Mouse (Mus musculus) layer of hippocampus, adult 2 months (tissue): ENCODE measurements around the gene Nr1d1. TPM values are rescaled to one million over a fixed set of nuclear protein-coding genes. Genes with fewer than 3 reads are reported as not detected.
A peak's percentile ranks its signal among the peaks of the same experiment; 100 is the strongest.

Experiments used
- DNase-seq, 2 experiments: peaks; one replicate each; pipeline ENCODE4 v3.0.0; 2022; ENCODE audit warnings: low spot score in 2 of 2
- H3K27ac ChIP-seq: fragments of 200-600 bp; 2 replicates; pipeline ENCODE4 v1.8.1; 2022
- H3K4me3 ChIP-seq: fragments of 200-600 bp; 2 replicates; pipeline ENCODE4 v1.8.1; 2022; ENCODE audit warnings: mild to moderate bottlenecking
- CTCF ChIP-seq: fragments of 200-600 bp; conservative IDR thresholded peaks from 2 replicates; pipeline ENCODE4 v1.8.1; 2022; ENCODE audit warnings: antibody characterized with exemption, mild to moderate bottlenecking, moderate library complexity
- total RNA-seq, 2 experiments: library from RNA; stranded (reverse); gene quantifications; 2 replicates each; pipeline ENCODE4 v1.2.3; 2021

Nr1d1 gene
- total RNA-seq, 2 experiments from 2014 or later, result 93.2 to 94.0 TPM

DNA sequence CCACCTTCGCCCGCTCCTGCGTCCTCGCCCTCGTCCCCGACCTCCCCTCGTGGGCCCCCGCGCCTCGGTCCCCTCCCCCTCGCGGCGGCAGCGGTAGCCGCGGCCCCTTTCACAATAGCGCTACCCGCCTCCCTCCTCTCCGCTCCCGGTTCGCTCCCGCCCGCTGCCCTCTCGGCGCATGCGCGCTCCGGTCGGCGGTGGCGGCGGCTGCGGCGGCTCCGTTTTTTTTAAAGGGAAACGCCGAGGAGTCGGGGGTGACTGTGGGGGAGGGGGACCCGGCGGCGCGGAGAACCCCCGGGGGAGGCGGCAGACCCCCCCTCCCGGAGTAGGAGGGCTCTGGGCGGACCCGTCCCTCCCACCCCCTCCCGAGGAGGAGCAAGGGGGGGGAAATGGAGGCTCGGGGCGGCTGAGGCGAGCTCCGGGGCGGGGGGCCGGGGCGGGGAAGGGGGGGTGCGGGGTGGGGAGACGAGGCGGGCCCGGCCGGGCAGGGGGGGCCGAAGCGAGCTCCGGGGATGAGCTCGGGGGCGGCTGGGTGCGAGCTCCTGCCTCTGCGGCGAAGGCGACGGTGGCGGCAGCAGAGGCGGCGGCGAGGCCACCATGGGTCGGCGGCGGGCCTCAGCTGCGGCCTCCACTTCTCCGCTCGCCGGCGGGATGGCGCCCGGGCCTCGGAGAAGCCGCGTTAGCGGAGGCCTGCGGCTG lies 20.0 kb upstream of the Nr1d1 start, which contains the start of gene Msl1:
TSS of gene Msl1 (plus strand) at position 502 of the 699 bp plus-strand sequence.
- TF ChIP-seq CTCF, result no peak
- H3K4me3 ChIP-seq, result peak within 1 kb of the TSS; percentile 99
- DNase-seq, result peak; percentile 82 to 89
- H3K27ac ChIP-seq, result peak within 1 kb of the TSS; percentile 99

DNA sequence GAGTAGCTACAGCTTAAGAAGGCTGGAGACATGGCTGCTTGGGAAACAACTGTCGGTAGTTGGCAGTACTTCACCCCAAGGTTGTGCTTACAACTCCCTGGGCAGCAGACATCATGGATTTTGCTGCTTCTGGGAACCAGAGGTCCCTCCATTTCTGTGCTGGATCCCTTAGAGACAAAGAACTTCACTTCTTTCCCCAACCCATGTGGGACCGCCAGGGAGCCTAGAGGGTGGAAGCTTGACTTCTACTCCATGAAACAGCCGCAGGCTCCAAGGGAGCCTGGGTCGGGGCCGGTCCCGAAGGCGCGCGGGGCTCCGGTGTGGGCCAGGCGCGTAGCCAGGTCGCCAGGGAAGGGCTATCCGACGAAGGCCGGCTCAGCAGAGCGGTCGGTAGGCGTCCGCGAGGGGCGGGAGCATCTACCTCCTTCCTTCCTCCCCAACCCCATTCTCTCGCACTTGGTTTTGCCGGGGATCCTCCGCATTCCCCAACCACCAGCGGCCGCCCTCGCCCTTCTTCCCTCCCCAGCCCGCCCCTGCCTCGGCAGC lies 19.4 kb upstream of the Nr1d1 start:
- DNase-seq, result no peak
- Histone ChIP-seq H3K4me3 (peak overlapping the region; percentile 99), H3K27ac (peak overlapping the region; percentile 99)
- peak; percentile 69 for TF ChIP-seq CTCF

DNA sequence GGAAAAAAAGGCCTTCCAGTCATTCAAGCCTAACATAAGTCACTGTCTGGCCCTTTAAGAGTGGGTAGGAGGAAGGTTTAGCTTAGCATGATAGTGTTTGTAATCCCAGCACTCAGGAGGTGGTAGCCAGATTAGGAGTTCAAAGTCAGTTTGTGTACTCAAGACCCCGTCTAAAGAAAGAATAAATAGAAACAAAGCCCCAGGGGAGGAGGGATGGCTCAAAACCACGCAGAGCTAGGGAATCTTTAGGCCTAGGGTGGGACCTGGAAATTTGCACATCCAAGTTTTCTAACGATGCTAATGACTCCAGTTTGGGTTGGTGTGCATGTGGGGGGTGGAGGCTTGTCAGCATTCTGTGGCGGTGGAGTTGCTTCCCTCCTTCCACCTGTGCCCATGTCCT lies 16.9 kb upstream of the Nr1d1 start:
- H3K4me3 ChIP-seq, result no peak overlapping the region
- TF ChIP-seq CTCF, result no peak

DNA sequence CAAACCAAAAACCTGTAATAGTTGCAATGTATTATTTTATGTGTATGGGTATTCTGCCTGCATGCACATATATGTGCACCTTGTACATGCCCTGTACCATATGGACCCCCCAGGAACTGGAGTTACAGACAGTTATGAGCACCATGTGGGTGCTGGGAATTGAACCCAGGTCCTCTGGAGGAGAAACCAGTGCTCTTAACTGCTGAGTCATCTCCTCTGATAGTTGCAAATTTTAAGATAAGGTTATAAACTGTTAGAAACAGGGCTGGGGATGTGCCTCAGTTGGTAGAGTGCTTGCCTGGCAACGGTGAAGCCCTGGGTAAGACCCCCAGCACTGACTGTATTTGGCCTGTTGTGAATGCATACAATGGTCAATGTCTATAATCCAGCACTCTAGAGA lies 16.3 kb upstream of the Nr1d1 start:
- TF ChIP-seq CTCF, result no peak

More for the DNA sequence above, 16.9 kb upstream of the Nr1d1 start:
- peak overlapping the region; percentile 7; the same call in 1 of the 2 replicates for H3K27ac ChIP-seq
- DNase-seq, result no peak

DNA sequence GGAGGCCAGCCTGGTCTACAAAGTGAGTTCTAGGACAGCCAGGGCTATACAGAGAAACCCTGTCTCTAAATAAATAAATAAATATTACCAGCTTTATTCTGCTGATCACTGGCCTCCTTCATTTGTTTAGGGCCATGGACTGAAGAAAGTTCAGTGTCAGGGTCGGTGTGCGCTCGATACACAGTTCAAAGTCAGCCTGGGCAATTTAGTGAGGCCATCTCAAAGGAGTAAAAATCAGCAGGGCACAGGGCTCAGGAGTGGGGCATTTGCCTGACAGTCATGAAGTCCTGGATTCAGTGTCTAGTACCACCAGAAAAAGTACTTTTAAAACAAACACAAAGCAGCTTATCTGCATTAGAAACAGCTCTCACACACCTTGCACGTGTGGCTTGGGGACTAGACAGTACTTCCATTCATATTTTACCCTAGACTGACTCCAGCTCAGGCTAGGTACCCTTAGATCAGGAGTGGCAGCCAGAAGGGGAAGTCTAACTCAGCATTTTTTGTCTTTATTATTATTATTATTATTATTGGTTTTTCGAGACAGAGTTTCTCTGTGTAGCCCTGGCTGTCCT lies 15.6 kb upstream of the Nr1d1 start:
- H3K4me3 ChIP-seq, result no peak overlapping the region
- no peak overlapping the region for H3K27ac ChIP-seq
- no peak for DNase-seq
- no peak for TF ChIP-seq CTCF

More for the DNA sequence above, 16.3 kb upstream of the Nr1d1 start:
- no peak for DNase-seq
- H3K27ac ChIP-seq, result no peak overlapping the region
- H3K4me3 ChIP-seq, result no peak overlapping the region

DNA sequence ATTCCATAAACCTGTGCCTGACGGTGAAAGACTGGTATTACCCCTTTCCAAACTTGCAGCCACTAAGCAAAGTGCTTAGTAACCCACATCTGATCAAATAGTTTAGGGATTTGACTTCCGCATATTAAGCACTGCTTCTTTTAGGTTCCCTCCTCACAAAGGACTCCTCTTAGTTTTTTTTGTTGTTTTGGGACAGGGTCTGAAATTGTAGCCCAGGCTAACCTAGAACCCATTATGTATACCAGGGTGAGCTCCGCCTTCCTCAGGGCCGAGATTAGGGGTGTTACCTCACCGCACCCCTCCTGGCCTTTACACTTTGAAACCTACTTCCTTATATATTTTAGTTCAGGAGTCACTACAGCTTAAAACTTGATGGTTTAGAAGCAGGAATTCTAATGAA lies 14.7 kb upstream of the Nr1d1 start:
- Histone ChIP-seq H3K27ac (no peak overlapping the region; the same call in 1 of the 2 replicates), H3K4me3 (peak overlapping the region; percentile 57; the same call in 1 of the 2 replicates)
- DNase-seq, result no peak
- 0 out of 2 replicates have a peak, but pooled peaks have one; percentile 16 for TF ChIP-seq CTCF

DNA sequence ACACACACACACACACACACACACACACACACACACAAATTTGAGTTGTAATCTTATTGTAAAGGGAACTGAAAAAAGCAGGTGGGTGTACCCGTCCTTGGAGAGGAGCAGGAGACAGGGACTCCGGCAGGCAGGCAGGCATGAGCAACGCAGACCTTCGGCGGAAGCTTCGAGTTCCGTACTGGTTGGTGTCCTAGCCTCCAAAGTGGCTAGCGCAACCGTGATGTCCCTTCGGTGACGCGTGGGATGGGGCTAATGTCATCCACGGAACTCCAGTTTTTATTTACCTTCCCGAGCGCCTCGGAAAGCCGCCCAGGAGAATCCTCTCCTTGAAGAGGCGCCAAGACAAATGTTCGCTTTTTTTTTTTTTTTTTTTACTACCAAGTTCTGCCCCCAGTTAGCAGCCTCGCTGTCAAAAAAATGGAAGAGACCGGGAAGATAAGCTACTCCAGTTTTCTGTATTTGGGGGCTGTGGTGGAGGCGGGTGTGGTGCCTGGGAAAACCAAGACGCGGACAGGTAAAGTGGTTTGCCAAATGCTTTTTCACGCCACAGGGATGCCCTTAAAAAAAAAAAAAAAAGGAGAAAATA lies 14.2 kb upstream of the Nr1d1 start:
- TF ChIP-seq CTCF, result no peak
- Histone ChIP-seq H3K27ac (peak overlapping the region; percentile 53; the same call in 1 of the 2 replicates), H3K4me3 (peak overlapping the region; percentile 57)
- no peak for DNase-seq

DNA sequence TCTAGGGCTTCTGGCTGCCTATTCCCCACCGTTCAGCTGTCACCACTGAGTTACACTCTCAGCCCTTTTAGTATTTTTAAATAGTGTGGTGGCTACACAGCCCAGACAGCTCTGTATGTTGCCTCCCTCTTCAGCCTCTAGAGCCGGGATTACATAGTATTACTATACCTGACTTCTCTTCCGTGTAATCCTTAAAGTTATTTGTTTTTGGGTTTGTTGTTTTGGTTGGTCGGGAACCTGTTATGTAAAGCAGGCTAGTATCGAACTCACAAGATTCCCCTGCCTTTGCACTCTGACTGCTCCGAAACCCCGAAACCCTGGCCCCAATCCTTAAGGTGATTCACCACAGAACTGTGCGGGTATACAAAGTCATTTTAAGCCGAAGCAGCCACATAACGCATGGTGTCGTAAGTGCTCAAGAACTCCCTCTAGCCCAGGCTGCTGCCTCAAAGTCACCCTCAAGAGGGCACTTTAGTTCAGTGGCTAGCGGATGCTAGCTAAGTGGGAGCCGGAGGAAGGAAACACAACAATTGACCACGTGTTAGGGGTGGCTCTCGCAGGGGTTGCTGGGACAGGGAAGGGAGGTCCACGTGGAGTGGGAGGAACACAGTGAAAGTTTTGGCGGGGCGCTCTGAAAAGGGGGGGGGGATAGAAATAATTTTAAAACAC lies 13.6 kb upstream of the Nr1d1 start:
- peak; percentile 83 to 91 for DNase-seq

DNA sequence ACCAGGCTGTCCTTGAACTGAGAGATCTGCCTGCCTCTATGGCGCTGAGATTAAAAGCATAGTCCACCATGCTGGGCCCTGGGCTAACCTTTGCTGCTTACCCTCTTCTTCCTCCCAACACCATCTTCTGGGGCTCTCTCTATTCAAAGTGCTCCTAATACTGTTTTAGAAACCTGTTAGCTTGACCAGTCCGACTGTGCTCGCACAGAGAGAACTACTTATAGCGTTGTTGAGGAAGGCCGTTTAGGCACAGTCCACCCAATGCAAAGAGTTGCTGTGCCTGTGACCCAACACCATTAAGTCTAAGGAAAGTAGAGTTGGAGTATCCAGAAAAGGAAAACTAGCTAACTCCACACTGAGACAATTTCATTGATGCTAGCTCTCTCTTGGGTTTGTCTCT lies 13.0 kb upstream of the Nr1d1 start:
- Histone ChIP-seq H3K27ac (peak overlapping the region; percentile 85), H3K4me3 (no peak overlapping the region)
- TF ChIP-seq CTCF, result no peak
- DNase-seq, result no peak

More for the DNA sequence above, 13.6 kb upstream of the Nr1d1 start:
- H3K27ac ChIP-seq, result peak overlapping the region; percentile 85
- peak overlapping the region; percentile 57 for H3K4me3 ChIP-seq
- TF ChIP-seq CTCF, result peak; percentile 79

DNA sequence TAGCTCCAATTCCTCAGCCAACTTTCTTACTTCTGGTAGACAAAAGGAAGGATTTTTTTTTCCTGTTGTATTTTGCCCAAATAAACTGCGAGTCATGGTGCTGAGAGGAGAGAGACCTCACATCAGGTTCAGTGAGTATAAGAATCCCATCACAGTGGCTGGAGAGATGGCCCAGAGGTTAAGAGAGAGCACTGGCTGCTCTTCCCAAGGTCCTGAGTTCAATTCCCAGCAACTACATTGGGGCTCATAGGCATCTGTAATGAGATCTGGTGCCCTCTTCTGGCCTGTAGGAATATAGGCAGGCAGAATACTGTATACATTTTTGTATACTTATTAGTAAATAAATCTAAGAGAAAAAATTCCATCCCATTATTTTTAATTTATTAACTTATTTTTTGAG lies 12.6 kb upstream of the Nr1d1 start:
- TF ChIP-seq CTCF, result peak; percentile 74
- DNase-seq, result no peak
- no peak overlapping the region for H3K4me3 ChIP-seq
- peak overlapping the region; percentile 100 for H3K27ac ChIP-seq

DNA sequence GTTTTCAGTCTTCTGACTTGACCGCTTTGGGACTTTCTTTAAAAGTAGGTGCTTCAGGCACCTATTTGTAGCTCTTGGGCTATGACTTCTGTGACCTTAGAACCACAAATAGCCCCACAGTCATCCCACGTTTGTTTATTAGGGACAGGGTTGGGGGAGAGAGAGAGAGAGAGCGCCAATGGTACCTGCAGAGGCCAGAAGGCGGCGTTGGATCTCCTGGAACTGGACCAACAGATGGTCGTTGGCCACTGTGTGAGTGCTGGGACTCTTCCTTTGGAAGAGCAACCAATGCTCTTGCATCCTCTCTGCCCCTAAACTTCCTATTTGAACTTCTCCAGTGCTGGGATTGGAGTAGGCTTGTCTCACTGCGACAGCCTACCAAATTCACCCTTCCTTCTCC lies 12.1 kb upstream of the Nr1d1 start:
- peak overlapping the region; percentile 21 for H3K4me3 ChIP-seq
- DNase-seq, result no peak
- 0 out of 2 replicates have a peak, but pooled peaks have one; percentile 1 for TF ChIP-seq CTCF
- H3K27ac ChIP-seq, result peak overlapping the region; percentile 100

DNA sequence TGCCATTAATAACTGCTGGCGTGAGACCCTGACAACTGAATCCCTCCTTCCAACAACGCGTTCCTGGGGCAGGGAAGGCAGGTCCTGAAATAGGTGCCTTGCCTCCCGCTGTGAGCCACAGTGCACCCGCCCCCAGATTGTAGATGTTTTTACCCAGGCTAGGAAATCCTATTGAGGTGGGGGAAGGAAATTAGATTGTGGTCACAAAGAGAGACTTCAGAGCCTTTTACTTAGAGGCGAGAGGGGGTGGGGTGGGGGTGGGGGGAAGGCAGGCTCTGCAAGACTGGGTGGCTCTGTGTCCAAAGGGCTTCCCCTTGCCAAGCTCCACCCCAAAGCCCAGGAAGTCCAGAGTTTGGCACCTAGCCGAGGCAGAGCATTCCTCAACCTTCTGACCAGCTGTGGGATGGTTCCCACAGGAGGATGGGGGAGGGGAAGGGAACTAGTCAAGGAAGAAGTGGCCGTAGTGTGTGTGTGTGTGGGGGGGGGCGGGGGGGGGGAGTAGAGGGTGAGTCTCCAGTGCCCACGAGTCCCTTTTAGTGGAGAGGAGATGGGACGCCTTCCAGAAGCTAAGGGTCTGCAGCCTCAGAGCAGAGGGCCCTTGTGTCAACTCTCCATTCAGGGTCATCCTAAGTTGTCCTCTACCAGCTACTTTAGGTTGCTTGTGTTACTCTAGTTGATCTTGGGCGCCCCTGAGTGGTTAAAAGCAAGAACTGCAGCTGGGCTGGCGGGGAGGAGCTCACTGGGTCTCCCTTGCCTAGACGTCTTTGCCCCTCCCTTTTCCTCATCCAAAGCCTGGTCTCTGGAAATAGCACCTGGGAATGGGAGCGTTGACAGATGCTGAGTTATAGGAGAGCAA lies 11.5 kb upstream of the Nr1d1 start:
- peak; percentile 95 to 97 for DNase-seq
- Histone ChIP-seq H3K4me3 (peak overlapping the region; percentile 47), H3K27ac (peak overlapping the region; percentile 100)
- TF ChIP-seq CTCF, result peak; percentile 90
